Mouse (Mus musculus): ENCODE measurements at regions not wholly inside any gene's neighbourhood (a gene's known extent, or its start where the extent isn't known, plus 50 kb on each side); places are given as distances from the start of the nearest gene placed in this dataset.
A peak's percentile ranks its signal among the peaks of the same experiment; 100 is the strongest.

DNA sequence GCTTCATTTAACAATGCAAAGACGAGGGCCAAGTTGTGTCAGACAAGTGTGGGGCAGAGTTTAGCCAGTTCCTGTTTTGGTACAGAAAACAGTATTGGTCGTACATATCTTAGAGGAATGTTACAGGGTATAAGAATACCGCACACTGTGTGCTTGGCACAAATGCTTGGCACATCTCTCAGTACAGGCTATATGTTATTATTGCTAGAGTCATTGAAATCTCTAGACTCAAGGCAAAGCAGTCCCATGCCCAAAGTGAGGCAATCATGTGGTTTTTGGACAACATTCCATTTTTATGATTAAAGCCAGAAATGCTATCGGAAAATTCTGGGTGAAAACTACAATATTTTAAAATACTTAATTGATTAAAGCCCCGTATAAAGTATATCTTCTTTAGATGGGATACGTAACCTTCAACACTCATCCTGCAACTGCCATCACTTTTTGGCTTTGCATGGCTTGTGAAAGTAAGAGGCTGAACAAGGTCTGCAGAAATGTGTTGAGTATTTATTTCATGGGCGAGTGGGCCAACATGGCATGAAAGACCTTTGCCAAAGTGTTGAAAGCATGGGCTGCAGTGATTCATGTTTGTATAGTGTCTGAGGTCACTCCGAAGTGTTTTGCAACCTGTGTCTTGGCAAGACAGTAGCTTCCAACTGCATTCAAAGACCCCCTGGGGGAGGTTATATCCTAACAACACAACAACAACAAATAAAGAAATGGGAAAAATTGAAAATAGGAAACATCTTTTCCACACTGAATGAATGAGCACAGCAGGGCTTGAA lies 383.8 kb upstream of the Xrcc4 start:
- Histone ChIP-seq H3K9me3 (ENCODE audit: control insufficient read depth, low read length) (no peaks in the 10 kb centered on the region), H3K27ac (ENCODE audit: low read length) (no peak overlapping the region), H3K36me3 (ENCODE audit: control insufficient read depth, insufficient read depth, low read length) (no peaks in the 10 kb centered on the region), H3K4me2 (ENCODE audit: low read depth, low read length) (no peak overlapping the region), H3K4me1 (ENCODE audit: control insufficient read depth, insufficient read depth, low read length) (no peaks in the 10 kb centered on the region), H3K4me3 (ENCODE audit: low read length) (no peak overlapping the region), H3K9ac (ENCODE audit: low read depth, low read length) (no peak overlapping the region), H3K27me3 (replicated peaks; ENCODE audit: control insufficient read depth, insufficient read depth, low read length) (no peaks in the 10 kb centered on the region)
- ATAC-seq: no peak
- WGBS: 90% methylated on average over 8 of the region's 8 CpGs

DNA sequence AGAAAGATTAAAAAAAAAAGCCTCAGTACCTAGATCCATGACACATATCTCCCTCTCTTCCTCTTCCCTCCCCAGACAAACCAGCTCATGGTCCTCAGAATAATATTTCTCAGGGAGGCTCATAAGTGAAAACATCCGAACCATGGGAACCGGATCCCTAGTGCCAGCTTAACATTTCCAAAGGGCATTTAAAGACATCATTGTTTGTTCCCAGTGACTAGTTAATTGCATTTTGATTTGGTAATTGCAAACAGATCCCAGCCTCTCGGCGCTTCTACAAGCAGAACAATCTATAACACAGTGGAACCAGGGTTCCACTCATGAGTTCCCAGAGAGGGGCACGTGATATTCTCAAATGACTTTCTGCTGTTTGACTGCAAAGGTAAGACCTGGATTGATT lies 376.7 kb upstream of the Xrcc4 start:
- peaks cover 5% of the 10 kb centered on the region; the same call in 1 of the 2 replicates for H3K4me1 ChIP-seq (ENCODE audit: control insufficient read depth, insufficient read depth, low read length)
- WGBS: 80% methylated on average over 5 of the region's 5 CpGs

GRCm38 (mm10) chr13:90464051-90464450 lies 374.6 kb upstream of the Xrcc4 start:
- no peak overlapping the region for H3K27ac ChIP-seq (ENCODE audit: low read length)
- peaks cover 5% of the 10 kb centered on the region; the same call in 1 of the 2 replicates for H3K4me1 ChIP-seq (ENCODE audit: control insufficient read depth, insufficient read depth, low read length)
- H3K4me3 ChIP-seq (ENCODE audit: low read length): no peak overlapping the region
- H3K27me3 ChIP-seq (replicated peaks; ENCODE audit: control insufficient read depth, insufficient read depth, low read length): no peaks in the 10 kb centered on the region
- no peak overlapping the region for H3K9ac ChIP-seq (ENCODE audit: low read depth, low read length)
- no peak overlapping the region for H3K4me2 ChIP-seq (ENCODE audit: low read depth, low read length)
- no peaks in the 10 kb centered on the region for H3K9me3 ChIP-seq (ENCODE audit: control insufficient read depth, low read length)
- ATAC-seq: peak; percentile 73
- H3K36me3 ChIP-seq (ENCODE audit: control insufficient read depth, insufficient read depth, low read length): no peaks in the 10 kb centered on the region
- 58% methylated on average over 2 of the region's 2 CpGs for WGBS

More for the DNA sequence above, 376.7 kb upstream of the Xrcc4 start:
- Histone ChIP-seq H3K27me3 (replicated peaks; ENCODE audit: control insufficient read depth, insufficient read depth, low read length) (no peaks in the 10 kb centered on the region), H3K9me3 (ENCODE audit: control insufficient read depth, low read length) (no peaks in the 10 kb centered on the region), H3K9ac (ENCODE audit: low read depth, low read length) (no peak overlapping the region), H3K4me3 (ENCODE audit: low read length) (no peak overlapping the region), H3K4me2 (ENCODE audit: low read depth, low read length) (no peak overlapping the region), H3K36me3 (ENCODE audit: control insufficient read depth, insufficient read depth, low read length) (no peaks in the 10 kb centered on the region), H3K27ac (ENCODE audit: low read length) (no peak overlapping the region)
- no peak for ATAC-seq

GRCm38 (mm10) chr13:90463381-90463780 lies 374.0 kb upstream of the Xrcc4 start:
- Histone ChIP-seq H3K4me3 (ENCODE audit: low read length) (no peak overlapping the region), H3K4me1 (ENCODE audit: control insufficient read depth, insufficient read depth, low read length) (peaks cover 5% of the 10 kb centered on the region; the same call in 1 of the 2 replicates), H3K4me2 (ENCODE audit: low read depth, low read length) (no peak overlapping the region), H3K9ac (ENCODE audit: low read depth, low read length) (no peak overlapping the region), H3K27ac (ENCODE audit: low read length) (no peak overlapping the region), H3K9me3 (ENCODE audit: control insufficient read depth, low read length) (no peaks in the 10 kb centered on the region), H3K36me3 (ENCODE audit: control insufficient read depth, insufficient read depth, low read length) (no peaks in the 10 kb centered on the region), H3K27me3 (replicated peaks; ENCODE audit: control insufficient read depth, insufficient read depth, low read length) (no peaks in the 10 kb centered on the region)
- ATAC-seq: peak; percentile 91
- WGBS: 42% methylated on average over 2 of the region's 2 CpGs

DNA sequence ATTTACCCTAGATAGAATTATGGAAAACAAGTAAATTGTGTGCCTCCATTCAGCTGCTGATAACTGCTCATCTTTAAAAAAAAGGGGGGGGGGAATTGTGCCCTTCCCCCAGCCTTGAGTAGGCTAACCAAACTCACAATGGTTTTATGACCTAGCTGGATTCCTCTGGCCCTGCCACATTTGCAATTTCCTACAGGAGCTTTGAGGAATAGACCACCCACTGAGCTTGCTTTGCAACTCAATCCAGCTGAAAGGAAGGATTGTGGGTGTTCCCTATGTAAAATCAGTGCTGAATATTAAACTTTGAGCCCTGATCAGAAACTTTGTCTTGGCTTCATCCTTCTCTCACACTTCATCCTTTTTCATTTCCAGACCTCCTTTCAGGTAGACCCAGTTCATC lies 365.2 kb upstream of the Xrcc4 start:
- peaks cover 5% of the 10 kb centered on the region for H3K9me3 ChIP-seq (ENCODE audit: control insufficient read depth, low read length)
- no peaks in the 10 kb centered on the region for H3K4me1 ChIP-seq (ENCODE audit: control insufficient read depth, insufficient read depth, low read length)
- no peak overlapping the region for H3K27ac ChIP-seq (ENCODE audit: low read length)
- no peaks in the 10 kb centered on the region for H3K36me3 ChIP-seq (ENCODE audit: control insufficient read depth, insufficient read depth, low read length)
- no peak for ATAC-seq
- H3K27me3 ChIP-seq (replicated peaks; ENCODE audit: control insufficient read depth, insufficient read depth, low read length): no peaks in the 10 kb centered on the region
- no peak overlapping the region for H3K9ac ChIP-seq (ENCODE audit: low read depth, low read length)
- H3K4me2 ChIP-seq (ENCODE audit: low read depth, low read length): no peak overlapping the region
- H3K4me3 ChIP-seq (ENCODE audit: low read length): no peak overlapping the region

GRCm38 (mm10) chr13:90426901-90427300 lies 337.5 kb upstream of the Xrcc4 start:
- no peak overlapping the region for H3K9ac ChIP-seq (ENCODE audit: low read depth, low read length)
- no peaks in the 10 kb centered on the region for H3K27me3 ChIP-seq (replicated peaks; ENCODE audit: control insufficient read depth, insufficient read depth, low read length)
- no peak overlapping the region for H3K4me2 ChIP-seq (ENCODE audit: low read depth, low read length)
- H3K4me1 ChIP-seq (ENCODE audit: control insufficient read depth, insufficient read depth, low read length): no peaks in the 10 kb centered on the region
- H3K36me3 ChIP-seq (ENCODE audit: control insufficient read depth, insufficient read depth, low read length): no peaks in the 10 kb centered on the region
- H3K27ac ChIP-seq (ENCODE audit: low read length): no peak overlapping the region
- 87% methylated on average over 3 of the region's 3 CpGs for WGBS
- no peak for ATAC-seq
- H3K4me3 ChIP-seq (ENCODE audit: low read length): no peak overlapping the region
- no peaks in the 10 kb centered on the region for H3K9me3 ChIP-seq (ENCODE audit: control insufficient read depth, low read length)

DNA sequence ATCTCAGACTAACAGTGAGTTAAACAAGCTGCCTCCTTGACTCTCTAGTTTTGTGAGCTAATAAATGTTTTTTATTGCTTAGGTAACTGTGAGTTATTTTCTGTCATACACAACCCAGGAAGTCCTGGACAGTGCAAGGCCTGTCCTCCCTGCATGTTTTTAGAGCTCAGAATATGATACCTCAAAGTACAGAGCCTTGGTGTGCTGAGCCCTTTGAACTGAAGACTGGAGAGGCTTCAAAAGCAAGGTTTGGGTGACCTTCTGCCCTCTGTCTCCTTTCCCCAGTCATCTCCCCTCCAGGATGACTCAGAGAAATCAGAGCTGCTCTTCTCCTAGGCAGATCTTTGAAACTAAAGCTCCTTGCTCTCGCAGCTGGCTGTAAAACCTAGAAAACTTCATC lies 336.0 kb upstream of the Xrcc4 start:
- H3K27me3 ChIP-seq (replicated peaks; ENCODE audit: control insufficient read depth, insufficient read depth, low read length): no peaks in the 10 kb centered on the region
- no peak overlapping the region for H3K4me2 ChIP-seq (ENCODE audit: low read depth, low read length)
- H3K27ac ChIP-seq (ENCODE audit: low read length): no peak overlapping the region
- H3K9me3 ChIP-seq (ENCODE audit: control insufficient read depth, low read length): no peaks in the 10 kb centered on the region
- 67% methylated on average over 1 of the region's 1 CpGs for WGBS
- ATAC-seq: no peak
- H3K36me3 ChIP-seq (ENCODE audit: control insufficient read depth, insufficient read depth, low read length): no peaks in the 10 kb centered on the region
- no peak overlapping the region for H3K9ac ChIP-seq (ENCODE audit: low read depth, low read length)
- H3K4me1 ChIP-seq (ENCODE audit: control insufficient read depth, insufficient read depth, low read length): no peaks in the 10 kb centered on the region
- H3K4me3 ChIP-seq (ENCODE audit: low read length): no peak overlapping the region

GRCm38 (mm10) chr13:90424541-90424940 lies 335.1 kb upstream of the Xrcc4 start:
- Histone ChIP-seq H3K9ac (ENCODE audit: low read depth, low read length) (no peak overlapping the region), H3K4me1 (ENCODE audit: control insufficient read depth, insufficient read depth, low read length) (no peaks in the 10 kb centered on the region), H3K36me3 (ENCODE audit: control insufficient read depth, insufficient read depth, low read length) (no peaks in the 10 kb centered on the region), H3K9me3 (ENCODE audit: control insufficient read depth, low read length) (no peaks in the 10 kb centered on the region), H3K4me2 (ENCODE audit: low read depth, low read length) (no peak overlapping the region), H3K27me3 (replicated peaks; ENCODE audit: control insufficient read depth, insufficient read depth, low read length) (no peaks in the 10 kb centered on the region), H3K4me3 (ENCODE audit: low read length) (no peak overlapping the region), H3K27ac (ENCODE audit: low read length) (no peak overlapping the region)
- WGBS: 73% methylated on average over 5 of the region's 5 CpGs
- ATAC-seq: no peak

GRCm38 (mm10) chr13:90420966-90421365 lies 331.6 kb upstream of the Xrcc4 start:
- Histone ChIP-seq H3K4me3 (ENCODE audit: low read length) (no peak overlapping the region), H3K36me3 (ENCODE audit: control insufficient read depth, insufficient read depth, low read length) (no peaks in the 10 kb centered on the region), H3K4me2 (ENCODE audit: low read depth, low read length) (no peak overlapping the region), H3K4me1 (ENCODE audit: control insufficient read depth, insufficient read depth, low read length) (no peaks in the 10 kb centered on the region), H3K9me3 (ENCODE audit: control insufficient read depth, low read length) (no peaks in the 10 kb centered on the region), H3K27me3 (replicated peaks; ENCODE audit: control insufficient read depth, insufficient read depth, low read length) (no peaks in the 10 kb centered on the region), H3K27ac (ENCODE audit: low read length) (no peak overlapping the region), H3K9ac (ENCODE audit: low read depth, low read length) (no peak overlapping the region)
- peak; percentile 72 for ATAC-seq
- 28% methylated on average over 4 of the region's 4 CpGs for WGBS

DNA sequence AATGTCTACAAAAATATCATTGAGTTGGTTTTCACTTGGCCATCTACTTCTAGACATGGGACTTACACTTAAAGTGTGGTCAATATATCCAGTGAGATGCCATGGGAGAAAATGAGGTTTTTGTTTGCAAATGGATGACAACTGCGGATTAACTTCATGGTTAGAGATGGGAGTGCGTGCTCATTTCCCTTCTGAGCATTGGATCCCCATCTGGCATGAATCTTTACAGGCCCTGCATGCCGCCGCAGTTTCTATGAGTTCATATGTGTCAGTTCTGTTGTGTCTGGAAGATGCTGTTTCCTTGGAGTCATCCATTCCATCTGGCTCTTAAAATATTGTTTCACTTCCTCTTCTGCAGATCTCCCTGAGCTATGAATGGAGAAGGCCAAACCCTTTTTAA lies 315.0 kb upstream of the Xrcc4 start:
- ATAC-seq: no peak
- Histone ChIP-seq H3K9me3 (ENCODE audit: control insufficient read depth, low read length) (no peaks in the 10 kb centered on the region), H3K36me3 (ENCODE audit: control insufficient read depth, insufficient read depth, low read length) (no peaks in the 10 kb centered on the region), H3K4me2 (ENCODE audit: low read depth, low read length) (no peak overlapping the region), H3K27ac (ENCODE audit: low read length) (no peak overlapping the region), H3K9ac (ENCODE audit: low read depth, low read length) (no peak overlapping the region), H3K27me3 (replicated peaks; ENCODE audit: control insufficient read depth, insufficient read depth, low read length) (no peaks in the 10 kb centered on the region), H3K4me1 (ENCODE audit: control insufficient read depth, insufficient read depth, low read length) (no peaks in the 10 kb centered on the region), H3K4me3 (ENCODE audit: low read length) (no peak overlapping the region)
- 93% methylated on average over 4 of the region's 4 CpGs for WGBS
